Mouse (Mus musculus): ENCODE measurements at regions not wholly inside any gene's neighbourhood (a gene's known extent, or its start where the extent isn't known, plus 50 kb on each side); places are given as distances from the start of the nearest gene placed in this dataset.

GRCm38 (mm10) chrX:137424259-137424658, 146.1 kb upstream of the Il1rapl2 start:
- no peak overlapping the region for H3K4me3 ChIP-seq (ENCODE audit: low read depth, low read length)
- H3K27ac ChIP-seq (ENCODE audit: low read depth), result no peak overlapping the region
- H3K9ac ChIP-seq, result no peak overlapping the region
- H3K9me3 ChIP-seq (ENCODE audit: low read depth, low read length), result no peaks in the 10 kb centered on the region
- H3K36me3 ChIP-seq (ENCODE audit: insufficient read depth), result no peaks in the 10 kb centered on the region
- no peak overlapping the region for H3K4me2 ChIP-seq
- 51% methylated on average over 7 of the region's 7 CpGs for WGBS
- ATAC-seq (ENCODE audit: insufficient read depth) (no peak), DNase-seq (peak; percentile 4)
- no peaks in the 10 kb centered on the region for H3K27me3 ChIP-seq (ENCODE audit: insufficient read depth, low read length)
- H3K4me1 ChIP-seq (ENCODE audit: insufficient read depth), result no peaks in the 10 kb centered on the region
- TF ChIP-seq CTCF (IDR thresholded peaks at IDR 0.05; ENCODE audit: low read depth), result peak; percentile 33
